Mouse (Mus musculus) brain, embryonic 14.5 days (tissue): ENCODE measurements at regions not wholly inside any gene's neighbourhood (a gene's known extent, or its start where the extent isn't known, plus 50 kb on each side); places are given as distances from the start of the nearest gene placed in this dataset.

ENCODE experiments used
- DNase-seq: peaks from one replicate; pipeline ENCODE4 v3.0.0-alpha.2; 2011; ENCODE audit warnings: low read depth
- CTCF ChIP-seq: fragments of 200-500 bp; IDR thresholded peaks from 2 replicates; pipeline ENCODE4 v1.5.1; 2012; ENCODE audit warnings: inconsistent platforms, mild to moderate bottlenecking, moderate library complexity, borderline replicate concordance; ENCODE audit not compliant: insufficient read depth, insufficient read length; ENCODE audit errors: extremely low read depth
- POLR2A ChIP-seq: fragments of 200-500 bp; IDR thresholded peaks from 2 replicates; pipeline ENCODE4 v1.6.1; 2012; ENCODE audit warnings: mild to moderate bottlenecking, inconsistent platforms, borderline replicate concordance; ENCODE audit not compliant: poor library complexity, insufficient read depth, insufficient read length, severe bottlenecking; ENCODE audit errors: extremely low read depth

DNA sequence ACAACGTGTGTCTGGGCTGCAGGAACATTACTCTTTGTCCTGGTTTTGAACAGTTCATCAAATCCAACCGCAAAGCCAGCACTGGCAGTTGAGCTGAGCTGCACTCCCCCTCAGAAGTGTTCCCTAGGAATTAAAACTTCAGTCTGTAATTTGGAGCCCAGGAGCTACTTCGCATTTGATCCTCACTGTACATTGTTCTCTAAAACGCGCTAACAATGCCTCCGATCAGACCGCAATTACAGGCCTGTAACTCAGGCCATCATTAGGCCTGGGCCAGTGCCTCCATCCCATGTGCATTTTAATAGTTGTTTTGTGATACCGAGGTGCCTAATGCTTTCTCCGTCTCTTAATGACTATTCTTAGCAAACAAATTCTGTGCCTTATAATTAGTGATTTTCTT is 185.6 kb downstream of the Rps15a start:
- TF ChIP-seq POLR2A, result no peak
- no peak for TF ChIP-seq CTCF

DNA sequence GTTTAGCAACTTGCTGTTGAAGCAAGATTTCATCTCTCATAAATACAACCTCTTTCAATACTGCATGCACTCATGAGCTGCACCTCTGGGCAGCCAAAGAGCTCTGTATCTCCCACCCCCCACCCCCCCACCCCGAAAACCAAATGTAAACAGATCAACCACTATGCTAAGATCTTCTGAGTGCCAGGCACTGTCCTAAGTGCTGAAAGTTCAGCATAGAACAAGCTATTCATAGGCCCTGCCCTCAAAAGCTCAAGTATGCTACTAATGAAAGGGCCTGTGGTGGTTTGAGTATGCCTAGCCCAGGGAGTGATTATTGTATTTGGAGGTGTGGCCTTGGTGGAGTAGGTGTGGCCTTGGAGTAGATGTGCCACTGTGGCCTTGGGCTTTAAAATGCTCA is 189.6 kb downstream of the Rps15a start:
- DNase-seq, result no peak
- TF ChIP-seq POLR2A (no peak), CTCF (no peak)

More for the DNA sequence above, 185.6 kb downstream of the Rps15a start:
- peak; percentile 79 for DNase-seq

DNA sequence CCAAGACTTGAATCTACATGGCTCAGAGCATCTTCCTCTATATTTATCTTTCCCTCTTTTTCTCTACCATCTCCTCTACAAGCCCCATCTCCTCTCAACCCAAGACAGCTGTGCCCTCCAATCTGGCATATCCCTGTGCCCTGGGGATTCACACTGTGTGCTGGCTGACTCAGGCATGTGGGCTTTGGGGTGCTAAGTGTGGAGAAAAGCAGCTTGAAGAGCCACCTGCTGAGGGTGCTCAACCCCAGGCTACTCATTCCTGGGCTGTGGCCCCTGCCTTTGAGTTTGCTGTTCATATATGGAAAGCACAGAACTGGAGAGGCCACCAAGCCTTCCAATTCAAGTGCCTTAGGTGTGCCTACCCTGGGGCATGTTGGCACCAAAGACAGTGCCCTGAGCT is 193.7 kb downstream of the Rps15a start:
- no peak for DNase-seq
- no peak for TF ChIP-seq POLR2A
- no peak for TF ChIP-seq CTCF

DNA sequence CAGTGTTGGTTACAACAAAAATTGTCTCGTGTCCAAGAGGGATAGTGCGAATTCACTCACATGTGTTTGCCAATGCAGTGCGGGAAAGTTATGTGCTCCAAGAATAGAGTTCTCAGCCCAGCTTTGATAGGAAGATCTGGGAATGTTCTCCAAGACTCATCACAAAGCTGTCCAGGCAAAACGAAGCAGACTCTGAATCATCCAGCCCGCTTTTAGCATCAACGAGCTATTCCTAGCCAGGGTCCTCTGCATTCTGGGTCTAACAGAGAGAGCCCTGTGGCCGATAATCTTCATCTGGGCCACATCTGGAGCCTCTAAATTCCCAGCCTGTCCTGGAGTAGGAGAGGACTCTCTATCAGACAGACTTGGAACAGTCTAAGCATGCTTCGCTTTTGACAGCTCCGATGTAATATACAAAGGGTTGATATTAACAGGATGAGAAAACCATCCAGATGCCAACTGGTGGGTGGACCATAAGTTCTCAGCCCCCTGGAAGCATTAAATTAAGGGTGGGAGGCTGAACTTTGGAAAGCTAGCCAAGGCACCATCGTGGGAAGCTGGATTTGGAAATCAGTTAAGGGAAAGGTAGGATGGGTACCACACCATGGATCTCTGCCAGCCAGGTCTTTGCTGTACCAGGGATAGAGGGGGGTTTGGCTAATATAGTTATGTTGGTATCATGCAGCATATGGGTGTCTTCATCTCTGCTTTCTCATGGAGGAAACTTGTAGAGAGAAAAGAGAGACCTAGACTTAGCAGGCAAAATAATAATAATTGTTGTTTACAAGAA is 197.6 kb downstream of the Rps15a start:
- TF ChIP-seq CTCF, result no peak
- no peak for TF ChIP-seq POLR2A
- no peak for DNase-seq

DNA sequence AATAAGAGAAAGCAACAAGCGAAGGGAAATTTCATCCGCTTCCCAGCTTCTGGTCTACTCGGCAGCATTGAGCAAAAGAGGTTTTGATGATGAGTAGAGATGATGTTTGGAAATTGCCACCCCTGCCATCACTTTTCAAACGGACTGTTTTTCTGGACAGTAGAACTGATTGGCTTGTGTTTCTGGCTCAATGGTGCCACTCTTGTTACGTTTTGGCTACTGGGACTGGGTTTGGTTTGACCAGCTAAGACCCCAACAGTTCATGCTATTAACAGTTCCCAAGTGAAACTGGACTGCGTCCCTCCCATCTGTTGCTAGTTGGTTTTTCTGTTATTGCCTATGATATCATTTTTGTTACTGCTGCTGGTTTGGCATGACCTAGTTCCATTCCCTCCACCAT is 199.1 kb downstream of the Rps15a start:
- TF ChIP-seq CTCF, result no peak
- TF ChIP-seq POLR2A, result no peak
- no peak for DNase-seq

GRCm38 (mm10) chr7:117912453-117912852 is 203.5 kb downstream of the Rps15a start:
- no peak for DNase-seq
- TF ChIP-seq POLR2A, result no peak
- TF ChIP-seq CTCF, result no peak

- TF ChIP-seq POLR2A (no peak), CTCF (no peak)
- no peak for DNase-seq
Observed at GRCm38 (mm10) chr7:117911062-117911461, 204.9 kb downstream of the Rps15a start.

GRCm38 (mm10) chr7:117896528-117896927 is 219.5 kb downstream of the Rps15a start:
- DNase-seq, result peak; percentile 65
- TF ChIP-seq POLR2A (no peak), CTCF (no peak)

- TF ChIP-seq POLR2A (no peak), CTCF (no peak)
- DNase-seq, result peak; percentile 52
Observed at GRCm38 (mm10) chr7:117887288-117887687, 228.7 kb downstream of the Rps15a start.

- TF ChIP-seq POLR2A, result no peak
- TF ChIP-seq CTCF, result peak; percentile 92
- peak; percentile 89 for DNase-seq
Observed at GRCm38 (mm10) chr7:117882803-117883202, 233.2 kb downstream of the Rps15a start.

GRCm38 (mm10) chr7:117878903-117879302 is 237.1 kb downstream of the Rps15a start:
- TF ChIP-seq CTCF (no peak), POLR2A (no peak)
- peak; percentile 62 for DNase-seq

DNA sequence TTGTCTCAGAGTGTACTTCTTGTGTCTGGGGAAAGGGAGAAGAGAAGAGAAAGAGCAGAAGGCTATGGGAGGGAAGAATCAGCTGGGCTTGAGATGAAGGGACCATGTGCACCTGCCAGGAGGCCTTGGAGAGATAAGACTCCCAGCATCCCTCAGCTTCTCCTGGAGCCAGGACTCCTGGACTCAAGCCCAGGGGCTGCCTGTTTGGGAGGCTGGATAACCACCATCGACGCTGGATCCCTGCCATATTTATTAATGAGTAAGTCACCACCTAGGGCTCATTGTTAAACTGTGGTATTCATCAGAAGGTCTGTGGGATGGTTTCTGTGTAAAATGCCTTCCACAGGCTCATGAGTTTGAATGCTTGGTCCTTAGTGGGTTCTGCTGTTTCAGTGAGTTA is 240.7 kb downstream of the Rps15a start:
- TF ChIP-seq CTCF (no peak), POLR2A (no peak)
- DNase-seq, result peak; percentile 63
